Mouse (Mus musculus): ENCODE data around the gene Podxl. TPM values are rescaled to one million over a fixed set of nuclear protein-coding genes. Genes with fewer than 3 reads are reported as not detected.
A peak's percentile ranks its signal among the peaks of the same experiment; 100 is the strongest.

Podxl gene
- polyA plus RNA-seq, 1 experiment from 2014 or later, result 76.8 TPM

DNA sequence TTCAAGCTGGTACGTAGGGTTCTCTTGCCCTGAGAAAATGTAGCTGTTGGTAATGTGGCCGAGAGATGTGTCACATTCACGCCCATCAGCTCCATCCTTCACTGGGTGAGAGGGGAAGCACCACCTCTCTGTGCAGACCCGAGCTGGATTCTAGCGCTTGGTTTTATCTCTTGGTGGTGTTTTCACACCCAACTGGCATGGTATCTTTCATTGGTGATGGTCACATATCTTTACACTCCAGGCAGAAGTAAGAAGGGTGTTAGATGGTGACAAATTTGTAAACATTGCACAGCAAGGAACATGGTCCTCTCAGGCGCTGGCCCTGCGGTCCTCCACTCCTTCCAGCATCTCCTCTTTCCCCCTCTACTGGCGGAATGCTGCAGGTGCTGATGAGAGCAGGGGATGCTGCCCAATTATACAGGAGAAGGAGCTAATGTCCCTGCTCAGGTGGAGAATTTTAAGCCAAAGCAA, 44.7 kb downstream of the Podxl start:
- H3K36me3 ChIP-seq (ENCODE audit: insufficient read depth, low read length), result no peaks in the 10 kb centered on the region; the same call in 1 of the 2 replicates
- H3K9ac ChIP-seq (replicated peaks; ENCODE audit: low read length), result no peak overlapping the region
- H3K9me3 ChIP-seq (ENCODE audit: low read length), result no peaks in the 10 kb centered on the region
- no peaks in the 10 kb centered on the region for H3K27me3 ChIP-seq (ENCODE audit: insufficient read depth, low read length)
- no peak overlapping the region for H3K4me2 ChIP-seq (replicated peaks; ENCODE audit: low read depth, low read length)
- no peak overlapping the region for H3K4me3 ChIP-seq (ENCODE audit: low read length)
- no peak for ATAC-seq (ENCODE audit: low FRiP score, low TSS enrichment)
- peaks cover 11% of the 10 kb centered on the region for H3K4me1 ChIP-seq (ENCODE audit: insufficient read depth, low read length)
- 66% methylated on average over 8 of the region's 8 CpGs for whole genome bisulfite sequencing
- no peak overlapping the region for H3K27ac ChIP-seq (ENCODE audit: low read length)

DNA sequence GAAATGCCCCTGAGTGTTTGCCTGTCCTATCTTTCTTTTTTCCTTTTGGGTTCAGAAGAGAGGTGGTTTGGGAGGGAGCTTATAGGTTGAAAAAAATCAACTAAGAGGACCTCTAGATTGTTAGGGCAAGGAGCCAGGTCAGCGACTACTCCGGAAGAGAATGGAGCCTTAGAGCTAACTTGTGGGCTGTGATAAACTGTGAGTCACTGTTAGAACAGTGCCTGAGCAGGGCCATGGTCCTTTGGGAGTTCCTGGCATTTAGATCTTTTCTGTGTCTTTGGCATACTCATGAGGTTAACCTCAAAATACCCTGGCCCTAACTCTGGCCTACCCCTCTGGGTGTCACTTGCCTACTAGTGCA, 45.5 kb downstream of the Podxl start:
- ATAC-seq (ENCODE audit: low FRiP score, low TSS enrichment), result no peak
- Histone ChIP-seq H3K4me3 (ENCODE audit: low read length) (no peak overlapping the region), H3K27ac (ENCODE audit: low read length) (peak overlapping the region; percentile 15; the same call in 1 of the 2 replicates)

DNA sequence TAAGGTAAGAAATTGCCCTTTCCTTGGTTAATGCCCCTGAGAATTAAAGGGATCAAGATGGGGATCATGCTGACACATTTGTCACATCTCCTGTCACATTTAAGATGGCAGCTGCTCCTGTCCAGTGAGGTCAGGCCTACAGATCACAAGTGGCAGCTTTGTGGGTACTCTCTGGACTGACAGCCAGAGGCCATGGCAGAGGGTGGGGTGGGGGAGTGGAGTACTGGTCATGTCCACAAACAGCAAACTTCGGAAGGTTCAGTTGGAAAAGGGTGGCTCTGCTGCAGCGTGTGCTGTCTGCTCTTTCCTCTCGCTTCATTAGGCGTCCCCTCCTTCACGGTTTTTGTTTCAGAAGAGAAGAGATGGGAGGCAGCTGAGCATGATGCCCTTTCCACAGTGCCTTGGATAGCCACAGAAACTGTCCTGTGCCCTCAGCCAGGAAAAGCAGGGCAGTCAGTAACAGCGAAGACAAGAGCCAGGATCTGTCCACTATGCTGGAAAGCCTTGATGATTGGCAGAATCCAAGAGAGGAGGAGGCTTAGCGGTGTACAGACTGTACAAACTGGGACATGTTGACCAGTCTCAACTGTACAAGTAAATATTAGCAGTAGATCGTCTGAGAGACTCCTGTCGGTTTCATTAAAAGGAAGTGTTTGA, 46.0 kb downstream of the Podxl start:
- no peak overlapping the region for H3K4me3 ChIP-seq (ENCODE audit: low read length)
- H3K27me3 ChIP-seq (ENCODE audit: insufficient read depth, low read length), result no peaks in the 10 kb centered on the region
- peak; percentile 74 for ATAC-seq (ENCODE audit: low FRiP score, low TSS enrichment)
- no peaks in the 10 kb centered on the region for H3K9me3 ChIP-seq (ENCODE audit: low read length)
- no peaks in the 10 kb centered on the region for H3K36me3 ChIP-seq (ENCODE audit: insufficient read depth, low read length)
- H3K9ac ChIP-seq (replicated peaks; ENCODE audit: low read length), result no peak overlapping the region
- H3K4me1 ChIP-seq (ENCODE audit: insufficient read depth, low read length), result peaks cover 11% of the 10 kb centered on the region
- H3K27ac ChIP-seq (ENCODE audit: low read length), result peak overlapping the region; percentile 15; the same call in 1 of the 2 replicates
- H3K4me2 ChIP-seq (replicated peaks; ENCODE audit: low read depth, low read length), result no peak overlapping the region
- 44% methylated on average over 9 of the region's 9 CpGs for WGBS

More for the DNA sequence above, 45.5 kb downstream of the Podxl start:
- H3K4me1 ChIP-seq (ENCODE audit: insufficient read depth, low read length), result peaks cover 11% of the 10 kb centered on the region
- H3K9me3 ChIP-seq (ENCODE audit: low read length), result no peaks in the 10 kb centered on the region
- 56% methylated on average over 2 of the region's 2 CpGs for WGBS
- no peaks in the 10 kb centered on the region for H3K36me3 ChIP-seq (ENCODE audit: insufficient read depth, low read length)
- no peaks in the 10 kb centered on the region for H3K27me3 ChIP-seq (ENCODE audit: insufficient read depth, low read length)
- no peak overlapping the region for H3K9ac ChIP-seq (replicated peaks; ENCODE audit: low read length)
- H3K4me2 ChIP-seq (replicated peaks; ENCODE audit: low read depth, low read length), result no peak overlapping the region

DNA sequence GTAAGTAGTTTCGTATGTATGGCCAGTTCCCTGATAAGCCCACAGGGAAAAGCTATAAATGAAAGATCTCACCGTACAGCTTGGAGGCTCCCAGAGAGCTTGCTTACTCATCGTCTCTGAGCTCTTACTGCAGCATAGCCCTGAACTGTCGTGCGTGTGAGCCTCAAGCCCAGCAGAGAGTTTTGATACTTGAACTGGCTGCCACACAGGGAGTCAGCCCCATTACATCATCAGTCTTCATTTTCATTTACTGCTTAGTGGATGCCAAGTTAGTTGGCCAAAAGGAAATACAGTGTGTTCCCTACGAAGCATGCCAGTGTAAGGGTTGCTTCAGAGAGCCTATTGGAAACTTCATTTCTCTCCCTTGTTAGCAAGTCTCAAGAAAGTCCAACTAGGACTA, 50.1 kb downstream of the Podxl start:
- ATAC-seq (ENCODE audit: low FRiP score, low TSS enrichment), result no peak
- no peak overlapping the region for H3K4me3 ChIP-seq (ENCODE audit: low read length)
- H3K36me3 ChIP-seq (ENCODE audit: insufficient read depth, low read length), result peaks cover 2% of the 10 kb centered on the region; the same call in 1 of the 2 replicates
- no peaks in the 10 kb centered on the region for H3K9me3 ChIP-seq (ENCODE audit: low read length)
- peaks cover 11% of the 10 kb centered on the region for H3K4me1 ChIP-seq (ENCODE audit: insufficient read depth, low read length)
- H3K9ac ChIP-seq (replicated peaks; ENCODE audit: low read length), result no peak overlapping the region
- no peak overlapping the region for H3K4me2 ChIP-seq (replicated peaks; ENCODE audit: low read depth, low read length)
- no peaks in the 10 kb centered on the region for H3K27me3 ChIP-seq (ENCODE audit: insufficient read depth, low read length)
- WGBS, result 80% methylated on average over 6 of the region's 6 CpGs
- no peak overlapping the region for H3K27ac ChIP-seq (ENCODE audit: low read length)

DNA sequence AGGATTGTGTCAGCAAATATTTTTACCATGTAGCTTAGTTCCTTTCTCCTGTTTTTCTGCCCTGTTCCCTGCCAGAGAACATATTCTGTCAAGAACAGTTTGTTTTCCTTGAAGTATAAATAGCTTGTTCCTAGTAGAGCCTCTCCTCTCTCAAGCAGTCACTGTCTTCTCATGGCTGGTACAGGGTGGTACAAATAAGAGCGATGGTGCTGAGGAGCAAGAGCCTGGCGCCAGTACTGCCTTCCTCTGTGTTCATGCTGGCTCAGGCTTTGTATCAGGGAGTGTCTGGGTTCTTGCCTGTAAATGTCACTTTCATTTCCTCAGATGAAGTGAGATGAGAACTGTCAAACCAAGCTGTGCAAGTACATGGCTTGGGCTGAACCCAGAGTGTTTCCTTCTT, 61.2 kb downstream of the Podxl start:
- peaks cover 24% of the 10 kb centered on the region; the same call in 1 of the 2 replicates for H3K36me3 ChIP-seq (ENCODE audit: insufficient read depth, low read length)
- ATAC-seq (ENCODE audit: low FRiP score, low TSS enrichment), result no peak

GRCm38 (mm10) chr6:31500691-31501090, 63.1 kb downstream of the Podxl start:
- Histone ChIP-seq H3K27me3 (ENCODE audit: insufficient read depth, low read length) (no peaks in the 10 kb centered on the region), H3K36me3 (ENCODE audit: insufficient read depth, low read length) (peaks cover 30% of the 10 kb centered on the region), H3K4me3 (ENCODE audit: low read length) (no peak overlapping the region), H3K4me1 (ENCODE audit: insufficient read depth, low read length) (0 out of 2 replicates have a peak, but pooled peaks cover 7% of the 10 kb centered on the region), H3K27ac (ENCODE audit: low read length) (no peak overlapping the region), H3K9me3 (ENCODE audit: low read length) (no peaks in the 10 kb centered on the region), H3K4me2 (replicated peaks; ENCODE audit: low read depth, low read length) (no peak overlapping the region), H3K9ac (replicated peaks; ENCODE audit: low read length) (no peak overlapping the region)
- no peak for ATAC-seq (ENCODE audit: low FRiP score, low TSS enrichment)

More for the DNA sequence above, 61.2 kb downstream of the Podxl start:
- Histone ChIP-seq H3K27ac (ENCODE audit: low read length) (no peak overlapping the region), H3K9me3 (ENCODE audit: low read length) (no peaks in the 10 kb centered on the region), H3K4me1 (ENCODE audit: insufficient read depth, low read length) (0 out of 2 replicates have a peak, but pooled peaks cover 7% of the 10 kb centered on the region), H3K4me3 (ENCODE audit: low read length) (no peak overlapping the region), H3K9ac (replicated peaks; ENCODE audit: low read length) (no peak overlapping the region), H3K4me2 (replicated peaks; ENCODE audit: low read depth, low read length) (no peak overlapping the region), H3K27me3 (ENCODE audit: insufficient read depth, low read length) (no peaks in the 10 kb centered on the region)
- 94% methylated on average over 2 of the region's 2 CpGs for WGBS

GRCm38 (mm10) chr6:31500260-31500659, 63.5 kb downstream of the Podxl start:
- ATAC-seq (ENCODE audit: low FRiP score, low TSS enrichment), result no peak

GRCm38 (mm10) chr6:31499836-31500235, 63.9 kb downstream of the Podxl start:
- Histone ChIP-seq H3K9me3 (ENCODE audit: low read length) (no peaks in the 10 kb centered on the region), H3K9ac (replicated peaks; ENCODE audit: low read length) (no peak overlapping the region), H3K4me3 (ENCODE audit: low read length) (no peak overlapping the region), H3K36me3 (ENCODE audit: insufficient read depth, low read length) (peaks cover 31% of the 10 kb centered on the region), H3K27ac (ENCODE audit: low read length) (no peak overlapping the region), H3K27me3 (ENCODE audit: insufficient read depth, low read length) (no peaks in the 10 kb centered on the region), H3K4me1 (ENCODE audit: insufficient read depth, low read length) (0 out of 2 replicates have a peak, but pooled peaks cover 7% of the 10 kb centered on the region), H3K4me2 (replicated peaks; ENCODE audit: low read depth, low read length) (no peak overlapping the region)
- 79% methylated on average over 10 of the region's 10 CpGs for WGBS
- ATAC-seq (ENCODE audit: low FRiP score, low TSS enrichment), result no peak

More at GRCm38 (mm10) chr6:31500260-31500659, 63.5 kb downstream of the Podxl start:
- 66% methylated on average over 2 of the region's 2 CpGs for WGBS
- no peak overlapping the region for H3K27ac ChIP-seq (ENCODE audit: low read length)
- H3K4me2 ChIP-seq (replicated peaks; ENCODE audit: low read depth, low read length), result no peak overlapping the region
- H3K4me3 ChIP-seq (ENCODE audit: low read length), result no peak overlapping the region
- 0 out of 2 replicates have a peak, but pooled peaks cover 7% of the 10 kb centered on the region for H3K4me1 ChIP-seq (ENCODE audit: insufficient read depth, low read length)
- H3K36me3 ChIP-seq (ENCODE audit: insufficient read depth, low read length), result peaks cover 30% of the 10 kb centered on the region
- H3K27me3 ChIP-seq (ENCODE audit: insufficient read depth, low read length), result no peaks in the 10 kb centered on the region
- H3K9me3 ChIP-seq (ENCODE audit: low read length), result no peaks in the 10 kb centered on the region
- no peak overlapping the region for H3K9ac ChIP-seq (replicated peaks; ENCODE audit: low read length)

DNA sequence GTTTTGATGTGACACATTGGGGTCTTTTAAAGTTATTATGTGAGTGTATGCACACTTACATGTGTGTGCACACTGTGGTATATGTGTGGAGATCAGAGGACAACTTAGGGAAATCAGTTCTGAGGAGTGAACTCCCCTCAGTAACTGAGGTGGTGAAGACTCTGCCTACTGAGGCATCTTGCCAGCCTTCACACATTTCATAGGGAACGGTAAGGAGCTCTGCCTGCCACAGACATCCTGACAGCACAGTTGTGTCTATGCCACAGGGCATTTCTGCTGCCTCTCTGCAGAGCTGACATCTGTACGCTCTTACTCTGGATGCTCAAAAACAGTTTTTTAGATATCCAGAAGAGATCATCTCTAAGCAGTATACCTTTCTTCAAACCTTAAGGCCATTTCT, 67.6 kb downstream of the Podxl start:
- no peaks in the 10 kb centered on the region for H3K27me3 ChIP-seq (ENCODE audit: insufficient read depth, low read length)
- peaks cover 22% of the 10 kb centered on the region for H3K36me3 ChIP-seq (ENCODE audit: insufficient read depth, low read length)
- no peak overlapping the region for H3K4me3 ChIP-seq (ENCODE audit: low read length)
- no peak overlapping the region for H3K27ac ChIP-seq (ENCODE audit: low read length)
- WGBS, result 95% methylated on average over 2 of the region's 2 CpGs
- H3K9ac ChIP-seq (replicated peaks; ENCODE audit: low read length), result no peak overlapping the region
- H3K4me2 ChIP-seq (replicated peaks; ENCODE audit: low read depth, low read length), result no peak overlapping the region
- no peaks in the 10 kb centered on the region for H3K9me3 ChIP-seq (ENCODE audit: low read length)
- ATAC-seq (ENCODE audit: low FRiP score, low TSS enrichment), result no peak
- H3K4me1 ChIP-seq (ENCODE audit: insufficient read depth, low read length), result 0 out of 2 replicates have a peak, but pooled peaks cover 7% of the 10 kb centered on the region

GRCm38 (mm10) chr6:31495122-31495731, 68.6 kb downstream of the Podxl start:
- H3K4me3 ChIP-seq (ENCODE audit: low read length), result no peak overlapping the region
- no peak overlapping the region for H3K9ac ChIP-seq (replicated peaks; ENCODE audit: low read length)
- ATAC-seq (ENCODE audit: low FRiP score, low TSS enrichment), result no peak
- no peaks in the 10 kb centered on the region for H3K9me3 ChIP-seq (ENCODE audit: low read length)
- no peak overlapping the region for H3K4me2 ChIP-seq (replicated peaks; ENCODE audit: low read depth, low read length)
- 90% methylated on average over 2 of the region's 2 CpGs for WGBS
- H3K4me1 ChIP-seq (ENCODE audit: insufficient read depth, low read length), result 0 out of 2 replicates have a peak, but pooled peaks cover 4% of the 10 kb centered on the region
- peaks cover 24% of the 10 kb centered on the region for H3K36me3 ChIP-seq (ENCODE audit: insufficient read depth, low read length)
- no peak overlapping the region for H3K27ac ChIP-seq (ENCODE audit: low read length)
- H3K27me3 ChIP-seq (ENCODE audit: insufficient read depth, low read length), result no peaks in the 10 kb centered on the region
